Mouse (Mus musculus): ENCODE data around the gene Rsph6a.

Rsph6a gene

DNA sequence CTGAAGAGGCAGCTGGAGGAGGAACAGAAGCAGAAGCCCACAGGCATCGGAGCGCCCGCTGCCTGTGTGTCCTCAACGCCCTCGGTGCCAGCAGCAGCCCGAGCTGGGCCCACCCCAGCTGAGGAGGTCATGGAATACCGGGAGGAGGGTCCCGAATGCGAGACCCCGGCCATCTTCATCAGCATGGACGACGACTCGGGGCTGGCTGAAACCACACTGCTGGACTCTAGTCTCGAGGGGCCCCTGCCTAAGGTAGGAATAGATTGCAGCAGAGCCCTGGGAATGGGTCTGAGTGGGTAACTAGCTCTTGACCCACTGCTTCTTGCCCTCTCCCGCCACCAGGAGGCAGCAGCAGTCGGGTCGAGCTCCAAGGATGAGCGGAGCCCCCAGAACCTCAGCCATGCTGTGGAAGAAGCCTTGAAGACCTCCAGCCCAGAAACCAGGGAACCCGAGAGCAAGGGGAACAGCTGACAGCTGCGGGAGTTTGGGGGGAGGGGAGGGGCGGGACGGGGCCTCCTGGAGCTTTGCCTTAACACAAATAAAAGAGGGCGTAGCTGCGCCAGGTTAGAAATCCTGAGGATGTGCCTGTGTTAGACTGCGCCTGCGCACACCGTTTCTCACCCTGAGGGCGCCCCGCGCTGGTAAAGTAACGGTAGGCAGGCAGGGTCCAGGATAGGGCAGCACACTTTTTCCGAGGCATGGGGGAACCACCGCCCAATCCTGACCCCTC is at the start of gene Rsph6a:
TSS of gene Rsph6a (plus strand) at position 644 of the 730 bp plus-strand sequence.
- no peak for DNase-seq (ENCODE audit: low spot score in 2 of 2)

GRCm38 (mm10) chr7:19005417-19006121 is 48.9 kb upstream of the Rsph6a start:
- no peak for DNase-seq (ENCODE audit: low spot score in 2 of 2)

DNA sequence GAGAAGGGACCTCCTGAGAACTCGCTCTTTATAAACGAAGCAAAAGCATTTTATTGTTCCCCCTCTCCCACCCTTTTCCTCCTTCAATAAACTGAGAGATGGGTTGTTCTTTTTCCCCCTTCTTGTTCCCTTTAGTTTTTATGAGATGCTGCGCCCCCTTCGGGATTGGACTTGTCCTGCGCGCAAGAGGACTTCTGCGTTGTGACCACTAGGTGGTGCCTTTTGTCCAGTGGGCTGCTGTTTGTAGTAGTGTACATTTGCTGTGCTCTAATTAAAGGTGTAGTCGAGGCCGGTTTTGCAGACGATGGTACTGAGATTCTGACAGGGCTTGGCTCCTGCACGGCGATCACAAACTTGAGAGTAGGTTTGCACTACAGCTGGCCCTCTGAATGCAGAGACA is 48.0 kb upstream of the Rsph6a start:
- DNase-seq (ENCODE audit: low spot score in 2 of 2): peak; percentile 64 to 87

DNA sequence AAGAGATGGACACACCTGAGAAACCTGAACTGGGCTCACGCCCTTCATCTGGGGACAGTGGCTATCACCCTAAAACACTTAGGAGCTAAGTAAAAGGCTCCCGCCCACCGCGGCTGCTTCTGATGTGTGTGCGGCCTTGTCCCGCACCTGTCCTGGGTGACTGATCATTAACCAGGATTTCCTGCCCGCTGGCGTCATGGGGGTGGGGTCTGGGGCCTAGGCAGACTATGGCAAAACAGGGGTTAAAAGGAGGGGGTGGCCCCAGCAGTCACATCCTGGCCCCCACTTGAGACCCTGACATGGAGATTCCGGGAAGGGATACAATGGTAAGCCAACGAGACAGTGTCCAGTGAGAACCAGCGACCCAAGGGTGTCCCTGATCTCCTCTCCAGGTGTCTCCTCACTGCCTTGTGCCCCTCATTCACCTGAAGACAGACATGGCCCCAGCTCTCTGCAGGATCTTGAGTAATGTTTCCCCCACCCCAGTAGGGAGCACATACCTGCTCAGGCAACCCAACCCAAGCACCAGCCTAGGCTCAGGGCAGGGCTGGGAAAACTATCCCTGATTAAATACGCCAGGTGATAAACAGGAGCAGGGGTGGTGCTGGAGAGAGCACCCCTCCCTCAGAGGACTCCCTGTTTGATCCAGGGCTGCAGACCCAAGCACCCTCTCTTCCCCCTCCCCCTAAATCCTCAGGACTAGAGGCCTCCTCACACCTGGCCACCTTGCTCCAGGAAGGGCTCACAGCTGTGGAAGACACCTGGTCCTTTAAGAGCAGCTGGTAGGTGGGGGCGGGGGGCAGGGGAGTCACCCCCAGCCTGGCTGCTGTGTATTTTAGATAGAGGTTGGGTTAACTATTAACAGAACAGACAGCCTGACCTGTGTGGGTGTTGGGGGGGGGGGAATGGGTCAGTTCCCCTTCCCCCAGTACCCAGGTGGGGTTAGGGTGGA is 47.2 kb upstream of the Rsph6a start:
- no peak for DNase-seq (ENCODE audit: low spot score in 2 of 2)

DNA sequence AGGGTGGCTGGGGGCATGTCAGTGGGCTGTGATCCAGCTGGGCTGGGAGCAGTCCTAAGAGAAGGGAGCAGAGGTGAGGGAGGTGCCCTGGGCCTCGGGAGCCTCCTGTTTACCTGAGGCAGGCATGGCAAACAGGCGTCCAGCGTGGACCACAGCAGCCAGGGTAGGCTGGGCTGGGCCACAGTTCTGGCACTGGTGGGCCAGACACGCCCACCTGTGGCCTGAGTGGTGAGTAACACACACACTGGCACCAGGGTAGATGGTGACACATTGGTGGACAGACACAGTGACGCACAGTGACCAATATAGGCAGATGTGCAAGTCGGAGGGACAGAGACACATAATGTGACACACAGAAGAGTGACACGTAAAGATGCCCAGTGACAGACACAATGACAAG is 43.9 kb upstream of the Rsph6a start:
- DNase-seq (ENCODE audit: low spot score in 2 of 2): no peak

DNA sequence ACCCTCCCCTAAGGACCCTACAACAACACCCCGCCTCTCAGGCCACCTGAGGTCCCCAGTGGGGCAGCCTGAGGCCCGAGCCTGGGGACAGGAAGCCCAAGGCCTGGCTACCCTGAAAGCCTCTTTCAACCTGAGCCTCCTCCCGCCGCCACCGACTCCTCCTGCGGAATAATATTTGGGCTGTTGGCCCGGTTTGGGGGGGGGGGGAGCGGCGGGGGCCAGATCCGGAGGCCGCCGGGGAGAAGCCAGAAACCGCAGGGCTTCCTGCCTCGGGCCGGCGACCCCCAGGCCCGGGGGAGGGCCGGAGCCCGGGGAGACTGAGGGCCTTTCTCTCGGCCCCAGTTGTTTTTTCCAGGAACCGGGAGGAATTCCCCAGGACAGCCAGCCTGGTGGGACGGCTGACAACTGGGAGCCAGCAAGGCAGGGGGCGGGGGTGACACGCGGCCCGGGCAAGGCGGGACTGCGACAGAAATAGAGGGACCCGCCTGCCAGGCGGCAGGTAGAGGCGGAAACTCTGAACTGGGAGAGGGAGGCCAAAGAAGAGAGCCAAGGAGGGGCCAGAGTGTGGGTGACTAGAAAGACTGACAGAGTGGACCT is 42.4 kb upstream of the Rsph6a start:
- peak; percentile 46 to 57 for DNase-seq (ENCODE audit: low spot score in 2 of 2)

DNA sequence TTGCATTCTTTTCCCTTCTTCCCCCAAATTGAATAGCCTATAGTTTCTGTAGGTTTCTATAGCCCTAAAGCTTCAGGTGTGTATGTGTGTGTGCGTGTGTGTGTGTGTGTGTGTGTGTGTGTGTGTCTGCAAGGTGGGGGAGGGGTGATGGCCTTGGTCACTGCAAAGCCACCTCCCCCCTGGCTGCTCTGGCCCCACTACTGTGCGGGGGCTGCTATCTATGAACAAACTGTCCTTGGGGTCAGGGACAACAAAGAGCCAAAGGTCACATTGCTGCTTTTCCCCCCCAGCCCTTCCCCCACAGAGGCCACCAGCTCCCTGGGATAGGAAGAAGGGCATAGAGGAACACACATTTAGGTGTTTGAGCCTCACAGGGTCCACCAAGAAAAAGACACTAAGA is 41.6 kb upstream of the Rsph6a start:
- DNase-seq (ENCODE audit: low spot score in 2 of 2): no peak

DNA sequence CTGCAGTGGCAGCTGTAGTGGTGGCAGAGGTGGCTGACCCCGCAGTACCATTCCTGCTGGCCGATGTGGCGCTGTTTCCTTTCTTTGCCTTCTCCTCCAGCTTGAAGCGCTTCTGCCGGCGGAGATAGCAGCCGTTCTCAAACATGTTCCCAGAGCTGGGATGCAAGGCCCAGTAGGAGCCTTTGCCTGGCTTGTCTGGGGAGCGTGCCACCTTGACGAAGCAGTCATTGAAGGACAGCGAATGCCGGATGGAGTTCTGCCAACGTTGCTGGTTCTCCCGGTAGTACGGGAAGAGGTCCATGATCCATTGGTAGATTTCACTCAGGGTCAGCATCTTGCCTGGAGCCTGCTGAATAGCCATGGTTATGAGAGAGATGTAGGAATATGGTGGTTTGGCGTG is 40.0 kb upstream of the Rsph6a start:
- DNase-seq (ENCODE audit: low spot score in 2 of 2): no peak

DNA sequence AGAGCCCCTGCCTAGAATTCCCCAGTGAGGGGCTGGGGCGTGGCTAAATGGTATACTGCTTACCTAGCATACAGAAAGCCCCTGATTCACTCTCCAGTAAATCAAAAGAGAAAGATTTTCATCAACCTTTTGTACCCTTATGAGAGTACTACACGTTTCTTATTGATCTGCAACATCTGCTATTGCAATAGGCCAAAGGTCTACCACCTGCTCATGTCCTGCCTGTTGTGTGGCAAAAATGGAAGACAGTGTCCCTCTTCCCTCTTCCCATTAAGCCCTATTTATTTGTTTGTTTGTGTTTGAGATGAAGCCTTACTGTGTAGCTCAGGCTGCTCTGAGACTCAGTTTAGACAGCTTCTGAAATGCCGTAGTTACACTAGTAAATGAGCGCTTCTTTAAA is 38.4 kb upstream of the Rsph6a start:
- DNase-seq (ENCODE audit: low spot score in 2 of 2): no peak

- DNase-seq (ENCODE audit: low spot score in 2 of 2): no peak
Observed at GRCm38 (mm10) chr7:19017909-19018308, 36.6 kb upstream of the Rsph6a start.

GRCm38 (mm10) chr7:19021048-19021447 is 33.4 kb upstream of the Rsph6a start:
- DNase-seq (ENCODE audit: low spot score in 2 of 2): no peak

GRCm38 (mm10) chr7:19022189-19022958 is 32.1 kb upstream of the Rsph6a start:
- DNase-seq (ENCODE audit: low spot score in 2 of 2): no peak

- DNase-seq (ENCODE audit: low spot score in 2 of 2): peak; percentile 44 to 47
Observed at GRCm38 (mm10) chr7:19023357-19023814, 31.1 kb upstream of the Rsph6a start, which contains the start of gene Foxa3. Gene Foxa3 (minus strand): TSS chr7:19023538.

GRCm38 (mm10) chr7:19024096-19024506 is 30.4 kb upstream of the Rsph6a start, which contains the start of gene Sympk:
Gene Sympk (plus strand): TSS chr7:19024377.
- DNase-seq (ENCODE audit: low spot score in 2 of 2): peak; percentile 91 to 95

GRCm38 (mm10) chr7:19024581-19025255 is 29.8 kb upstream of the Rsph6a start:
- DNase-seq (ENCODE audit: low spot score in 2 of 2): no peak

- DNase-seq (ENCODE audit: low spot score in 2 of 2): no peak
Observed at GRCm38 (mm10) chr7:19028067-19028466, 26.4 kb upstream of the Rsph6a start.

DNA sequence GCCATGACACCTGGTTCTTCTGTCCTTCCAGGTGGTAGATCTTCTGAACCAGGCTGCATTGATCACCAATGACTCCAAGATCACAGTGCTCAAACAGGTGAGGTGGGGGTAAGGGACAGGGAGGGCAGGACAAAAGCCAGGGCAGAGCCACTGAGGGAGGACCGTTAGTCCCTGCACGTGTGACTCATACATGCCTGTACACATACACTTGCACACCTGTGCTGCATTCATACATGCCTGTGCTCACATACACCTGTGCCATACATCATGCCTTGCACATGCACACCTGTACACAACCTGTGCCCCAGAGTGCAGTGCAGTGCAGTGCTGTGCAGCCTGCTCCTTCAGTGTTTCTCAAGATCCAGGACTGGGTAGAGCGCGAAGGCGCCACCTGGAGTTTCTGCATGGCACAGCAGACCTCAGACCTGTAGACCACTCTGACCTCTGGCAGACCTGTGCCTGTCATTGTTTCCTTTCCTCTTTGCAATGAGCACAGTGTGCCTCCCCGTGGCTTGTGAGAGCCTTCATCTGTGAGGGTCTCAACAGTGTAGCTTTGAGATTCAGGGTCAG is 25.3 kb upstream of the Rsph6a start:
- peak in 1 of 2 experiments; percentile 34 for DNase-seq (ENCODE audit: low spot score in 2 of 2)

GRCm38 (mm10) chr7:19031641-19032040 is 22.8 kb upstream of the Rsph6a start:
- no peak for DNase-seq (ENCODE audit: low spot score in 2 of 2)

DNA sequence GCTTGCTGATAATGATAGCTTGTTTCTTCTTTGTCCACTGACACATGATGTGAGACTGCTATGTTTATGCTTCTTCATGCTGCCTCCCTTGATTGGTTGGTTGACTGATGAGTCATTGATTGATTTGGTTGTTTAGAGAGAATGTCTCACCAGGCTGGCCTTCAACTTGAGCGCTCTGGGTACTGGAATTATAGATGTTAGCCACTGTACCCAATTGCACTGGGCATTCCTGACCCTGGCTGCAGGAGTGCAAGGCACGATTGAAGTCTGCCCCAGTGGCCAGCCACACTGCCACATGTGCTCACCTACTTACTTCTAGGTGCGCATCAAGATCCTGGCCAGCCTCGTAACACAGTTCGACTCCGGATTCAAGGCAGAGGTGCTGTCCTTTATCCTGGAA is 9.9 kb upstream of the Rsph6a start:
- DNase-seq (ENCODE audit: low spot score in 2 of 2): no peak
